Mouse (Mus musculus) hindbrain, embryonic 16.5 days (tissue): ENCODE measurements at regions not wholly inside any gene's neighbourhood (a gene's known extent, or its start where the extent isn't known, plus 50 kb on each side); places are given as distances from the start of the nearest gene placed in this dataset.
A peak's percentile ranks its signal among the peaks of the same experiment; 100 is the strongest.

Source experiments
- ATAC-seq: fragments of 200-750 bp; cut with Nextera tagmentation; 2 replicates; pipeline ENCODE4 v1.8.0; 2017; ENCODE audit warnings: moderate TSS enrichment, moderate library complexity
- H3K27ac ChIP-seq: fragments of 300-500 bp; sonication (generic); 2 replicates; pipeline ENCODE4 v1.5.1; 2014; ENCODE audit warnings: low read depth, mild to moderate bottlenecking, control low read depth, low read length, moderate library complexity
- H3K27me3 ChIP-seq: fragments of 300-500 bp; sonication (generic); replicated peaks from 2 replicates; pipeline ENCODE4 v1.6.1; 2014; ENCODE audit warnings: low read length; ENCODE audit not compliant: control insufficient read depth, insufficient read depth
- H3K36me3 ChIP-seq: fragments of 300-500 bp; sonication (generic); 2 replicates; pipeline ENCODE4 v1.6.1; 2014; ENCODE audit warnings: mild to moderate bottlenecking, low read length, moderate library complexity, mixed read lengths; ENCODE audit not compliant: control insufficient read depth, insufficient read depth
- H3K4me1 ChIP-seq: fragments of 300-500 bp; sonication (generic); 2 replicates; pipeline ENCODE4 v1.6.1; 2014; ENCODE audit warnings: low read depth, low read length; ENCODE audit not compliant: control insufficient read depth, insufficient read depth
- H3K4me2 ChIP-seq: fragments of 300-500 bp; sonication (generic); 2 replicates; pipeline ENCODE4 v1.6.1; 2014; ENCODE audit warnings: mild to moderate bottlenecking, low read length, control low read depth, moderate library complexity
- H3K4me3 ChIP-seq: fragments of 300-500 bp; sonication (generic); 2 replicates; pipeline ENCODE4 v1.5.1; 2014; ENCODE audit warnings: mild to moderate bottlenecking, low read length, control low read depth, moderate library complexity
- H3K9ac ChIP-seq: fragments of 300-500 bp; sonication (generic); 2 replicates; pipeline ENCODE4 v1.6.1; 2014; ENCODE audit warnings: low read depth, mild to moderate bottlenecking, control low read depth, low read length, moderate library complexity
- H3K9me3 ChIP-seq: fragments of 300-500 bp; sonication (generic); 2 replicates; pipeline ENCODE4 v1.6.1; 2014; ENCODE audit warnings: mild to moderate bottlenecking, low read length, moderate library complexity; ENCODE audit not compliant: control insufficient read depth
- WGBS: fragments of 180-500 bp; shearing (Covaris S2); extraction: QIAGEN DNeasy Blood & Tissue Kit; methylation state at CpG from one replicate; pipeline ENCODE4 v1.1.7; 2014; 5-methylcytosine and 5-hydroxymethylcytosine counted together

DNA sequence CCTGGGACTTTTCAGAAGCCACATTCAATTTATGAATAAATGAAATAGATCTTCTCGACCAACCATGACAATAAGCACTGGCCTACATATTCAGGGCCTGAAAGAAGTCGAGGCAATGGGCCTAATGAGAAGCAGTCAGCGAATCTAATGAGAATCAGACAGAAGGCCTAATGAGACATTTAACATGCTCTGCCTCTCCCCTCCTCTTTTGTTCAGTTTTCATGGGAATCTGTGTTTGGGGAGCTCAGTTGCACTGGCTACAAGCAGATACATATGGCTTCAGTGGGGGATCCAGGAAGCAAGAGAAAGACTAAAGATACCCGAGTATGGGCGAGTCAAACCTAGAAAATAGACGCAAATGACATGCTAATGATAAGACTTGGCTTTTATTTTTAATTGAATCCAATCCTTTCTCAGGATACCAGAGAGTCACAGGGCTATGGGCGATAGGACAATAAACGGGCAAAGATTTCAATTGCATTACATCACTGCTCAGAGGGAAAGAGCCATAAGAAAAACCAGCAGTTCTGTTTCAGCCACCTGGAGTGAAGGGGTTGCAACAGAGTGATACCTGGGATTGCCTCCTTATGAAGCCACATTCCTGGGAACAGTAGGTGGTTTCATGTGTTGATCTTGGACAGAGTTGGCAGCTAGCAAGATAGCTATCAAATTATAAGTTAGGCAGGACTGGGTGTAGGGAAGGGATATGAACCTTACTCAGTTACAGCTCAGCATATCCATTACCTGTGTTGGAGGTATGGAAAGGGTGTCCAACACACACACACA, 751.3 kb downstream of the Inhba start:
- Histone ChIP-seq H3K4me3 (no peak overlapping the region), H3K27me3 (no peaks in the 10 kb centered on the region), H3K9ac (no peak overlapping the region), H3K4me1 (0 out of 2 replicates have a peak, but pooled peaks cover 4% of the 10 kb centered on the region), H3K4me2 (no peak overlapping the region), H3K27ac (peak overlapping the region; percentile 25), H3K36me3 (no peaks in the 10 kb centered on the region), H3K9me3 (no peaks in the 10 kb centered on the region)
- 29% methylated on average over 8 of the region's 8 CpGs for WGBS
- peak; percentile 83 for ATAC-seq

DNA sequence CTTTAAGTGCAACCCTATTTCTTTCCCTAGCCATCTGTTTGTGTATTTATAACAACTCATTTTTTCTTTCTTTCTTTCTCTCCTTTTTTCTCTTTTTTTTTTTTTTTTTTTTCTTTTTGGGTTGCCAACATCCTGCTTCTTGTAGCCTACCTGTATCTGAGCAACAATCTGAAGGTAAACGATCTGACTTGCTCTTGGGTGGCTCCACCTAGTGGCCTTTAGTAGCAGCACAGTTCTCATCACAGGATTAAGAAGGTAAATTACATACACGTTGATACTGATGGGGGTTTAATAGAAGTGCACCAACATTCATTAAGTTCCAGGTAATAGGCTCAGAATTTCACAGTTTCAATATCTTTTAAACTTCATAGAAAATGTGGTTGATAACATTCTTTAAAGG, 752.1 kb downstream of the Inhba start:
- no peak overlapping the region for H3K4me3 ChIP-seq
- WGBS: 5% methylated on average over 2 of the region's 2 CpGs
- no peak overlapping the region for H3K4me2 ChIP-seq
- no peak overlapping the region for H3K9ac ChIP-seq
- H3K27me3 ChIP-seq: no peaks in the 10 kb centered on the region
- no peak overlapping the region for H3K27ac ChIP-seq
- 0 out of 2 replicates have a peak, but pooled peaks cover 4% of the 10 kb centered on the region for H3K4me1 ChIP-seq
- no peaks in the 10 kb centered on the region for H3K36me3 ChIP-seq
- peak; percentile 70 for ATAC-seq
- no peaks in the 10 kb centered on the region for H3K9me3 ChIP-seq

DNA sequence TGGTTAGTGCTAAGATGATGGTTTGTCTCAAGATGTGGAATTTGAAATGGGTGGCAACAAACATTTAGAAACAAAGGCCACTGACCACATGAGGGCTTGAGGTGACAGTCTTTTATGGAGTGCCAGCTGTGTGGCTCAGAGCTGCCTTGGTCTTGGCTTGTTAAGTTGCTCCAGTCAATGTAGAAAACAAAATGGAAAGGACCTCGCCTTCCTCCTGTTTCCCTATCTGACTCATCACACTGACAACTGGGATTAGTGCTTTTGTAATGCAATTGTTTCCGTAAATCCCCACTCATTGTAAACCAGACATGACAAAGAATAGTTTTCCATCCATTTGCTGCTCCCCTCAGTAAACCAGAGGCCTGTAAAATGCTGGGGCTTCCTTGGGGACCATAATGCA, 757.8 kb downstream of the Inhba start:
- H3K4me1 ChIP-seq: no peaks in the 10 kb centered on the region
- no peaks in the 10 kb centered on the region for H3K27me3 ChIP-seq
- H3K36me3 ChIP-seq: no peaks in the 10 kb centered on the region
- 24% methylated on average over 2 of the region's 2 CpGs for WGBS
- no peak overlapping the region for H3K9ac ChIP-seq
- H3K4me2 ChIP-seq: no peak overlapping the region
- H3K9me3 ChIP-seq: no peaks in the 10 kb centered on the region
- H3K4me3 ChIP-seq: no peak overlapping the region
- ATAC-seq: no peak
- no peak overlapping the region for H3K27ac ChIP-seq

- Histone ChIP-seq H3K27me3 (no peaks in the 10 kb centered on the region), H3K4me3 (no peak overlapping the region), H3K36me3 (no peaks in the 10 kb centered on the region), H3K9ac (no peak overlapping the region), H3K4me1 (no peaks in the 10 kb centered on the region), H3K4me2 (no peak overlapping the region), H3K27ac (no peak overlapping the region), H3K9me3 (no peaks in the 10 kb centered on the region)
- no peak for ATAC-seq
- WGBS: 60% methylated on average over 6 of the region's 6 CpGs
These were observed 758.3 kb downstream of the Inhba start for GRCm38 (mm10) chr13:16769848-16770422.

- no peaks in the 10 kb centered on the region for H3K36me3 ChIP-seq
- ATAC-seq: no peak
- no peaks in the 10 kb centered on the region for H3K9me3 ChIP-seq
- H3K9ac ChIP-seq: no peak overlapping the region
- WGBS: 91% methylated on average over 4 of the region's 4 CpGs
- no peak overlapping the region for H3K4me2 ChIP-seq
- H3K4me3 ChIP-seq: no peak overlapping the region
- H3K27ac ChIP-seq: no peak overlapping the region
- no peaks in the 10 kb centered on the region for H3K27me3 ChIP-seq
- H3K4me1 ChIP-seq: no peaks in the 10 kb centered on the region
These were observed 760.2 kb downstream of the Inhba start for GRCm38 (mm10) chr13:16771845-16772244.

- no peak for ATAC-seq
- WGBS: 57% methylated on average over 3 of the region's 3 CpGs
- H3K27me3 ChIP-seq: no peaks in the 10 kb centered on the region
- H3K36me3 ChIP-seq: no peaks in the 10 kb centered on the region
- no peak overlapping the region for H3K9ac ChIP-seq
- no peak overlapping the region for H3K4me3 ChIP-seq
- H3K9me3 ChIP-seq: no peaks in the 10 kb centered on the region
- no peaks in the 10 kb centered on the region for H3K4me1 ChIP-seq
- no peak overlapping the region for H3K27ac ChIP-seq
- H3K4me2 ChIP-seq: no peak overlapping the region
These were observed 793.9 kb downstream of the Inhba start for GRCm38 (mm10) chr13:16805560-16805959.
